Mouse (Mus musculus) macrophage (primary cell): ENCODE results near the gene Gm10037. TPM values are rescaled to one million over a fixed set of nuclear protein-coding genes. Genes with fewer than 3 reads are reported as not detected.
"Not testable (repeated sequence)": the region's sequence is repeated elsewhere in the genome, so short reads cannot be mapped to it uniquely, and the experiment has no call there.

ENCODE experiments used
- H3K27ac ChIP-seq: fragments of 350-480 bp; formaldehyde crosslinking; 2 replicates; pipeline ENCODE4 v1.9.0; 2021
- H3K36me3 ChIP-seq: fragments of 350-480 bp; formaldehyde crosslinking; 2 replicates; pipeline ENCODE4 v1.9.0; 2021; ENCODE audit errors: inconsistent target
- H3K4me3 ChIP-seq: fragments of 350-480 bp; formaldehyde crosslinking; 2 replicates; pipeline ENCODE4 v1.9.0; 2021; ENCODE audit errors: inconsistent target
- H3K79me2 ChIP-seq: fragments of 350-480 bp; formaldehyde crosslinking; 2 replicates; pipeline ENCODE4 v1.9.0; 2021; ENCODE audit errors: inconsistent target
- WGBS: methylation state at CpG from one replicate; pipeline ENCODE4 v1.1.7; 2026; ENCODE audit warnings: inconsistent platforms; ENCODE audit not compliant: missing documents; 5-methylcytosine and 5-hydroxymethylcytosine counted together
- polyA plus RNA-seq: library from polyadenylated mRNA; stranded (reverse); fragments of 250-400 nt; gene quantifications from 3 replicates; pipeline ENCODE4 v1.2.4, GENCODE M21; 2018; ENCODE audit warnings: inconsistent platforms

Gene Gm10037
- polyA plus RNA-seq, 1 experiment from 2014 or later: 0.42 TPM

DNA sequence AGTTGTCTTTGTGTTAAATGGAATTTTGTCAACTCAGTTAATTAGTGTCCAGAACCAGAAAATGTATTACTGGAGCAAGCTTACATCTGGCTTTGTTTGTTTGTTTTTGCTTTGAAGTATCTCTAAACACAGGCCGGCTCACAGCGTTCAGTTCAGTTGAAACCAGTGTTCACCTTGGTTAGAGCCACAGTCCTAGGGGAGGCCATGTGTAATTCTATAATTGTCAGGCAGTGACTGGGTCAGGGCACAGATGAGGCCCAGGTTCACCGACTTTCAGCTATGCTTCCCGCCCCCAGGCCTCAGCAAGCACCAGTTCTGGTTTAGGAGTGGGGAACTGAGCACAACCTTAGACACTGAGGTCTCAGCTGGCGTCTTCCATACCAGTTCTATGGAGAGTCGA, 22.2 kb downstream of the Gm10037 start:
- Histone ChIP-seq H3K79me2 (no peaks in the 10 kb centered on the region), H3K4me3 (no peak overlapping the region), H3K27ac (no peak overlapping the region), H3K36me3 (no peaks in the 10 kb centered on the region)
- WGBS: 89% methylated on average over 6 of the region's 6 CpGs

DNA sequence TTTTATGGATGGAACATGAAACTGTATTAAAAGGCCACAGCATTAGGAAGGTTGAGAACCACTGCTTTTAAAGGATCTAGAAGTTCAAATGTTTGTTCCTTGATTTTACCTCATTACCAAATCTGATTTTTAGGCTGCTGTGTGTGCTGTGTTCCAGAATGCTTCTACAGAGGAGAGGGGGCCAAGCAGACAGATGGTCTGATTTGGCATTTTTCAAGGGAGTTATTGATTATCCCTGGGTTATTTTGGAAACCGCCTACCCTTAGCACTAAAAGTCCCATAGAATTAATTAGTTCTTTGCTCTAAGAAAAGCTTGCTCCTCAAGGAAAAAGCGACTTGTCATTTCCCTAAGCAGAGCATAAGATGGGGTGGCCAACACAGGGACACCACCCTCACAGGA, 23.1 kb downstream of the Gm10037 start:
- WGBS: 84% methylated on average over 2 of the region's 2 CpGs
- Histone ChIP-seq H3K27ac (no peak overlapping the region), H3K79me2 (no peaks in the 10 kb centered on the region), H3K36me3 (no peaks in the 10 kb centered on the region), H3K4me3 (no peak overlapping the region)

DNA sequence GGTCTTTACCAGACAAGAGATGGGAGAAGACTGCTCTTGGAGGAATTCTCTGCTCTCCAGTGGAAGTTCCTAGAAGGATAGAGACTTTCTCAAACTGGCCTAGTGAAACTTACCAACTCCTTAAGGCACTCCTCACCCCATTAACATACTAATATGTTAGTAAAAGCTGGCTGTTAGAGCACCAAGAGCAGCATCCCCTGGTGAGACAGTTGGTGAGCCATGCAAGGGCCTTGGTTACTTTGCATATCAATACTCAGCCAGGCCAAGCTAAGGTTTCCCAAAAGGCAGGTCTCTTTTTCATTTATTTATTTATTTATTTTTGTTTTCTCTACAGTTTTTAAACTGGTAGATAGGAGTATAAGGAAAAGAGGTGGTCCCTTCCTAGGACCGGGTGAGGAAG, 26.4 kb downstream of the Gm10037 start:
- no peak overlapping the region for H3K27ac ChIP-seq
- no peak overlapping the region for H3K4me3 ChIP-seq
- WGBS: 25% methylated on average over 1 of the region's 1 CpGs
- no peaks in the 10 kb centered on the region for H3K79me2 ChIP-seq
- no peaks in the 10 kb centered on the region for H3K36me3 ChIP-seq

DNA sequence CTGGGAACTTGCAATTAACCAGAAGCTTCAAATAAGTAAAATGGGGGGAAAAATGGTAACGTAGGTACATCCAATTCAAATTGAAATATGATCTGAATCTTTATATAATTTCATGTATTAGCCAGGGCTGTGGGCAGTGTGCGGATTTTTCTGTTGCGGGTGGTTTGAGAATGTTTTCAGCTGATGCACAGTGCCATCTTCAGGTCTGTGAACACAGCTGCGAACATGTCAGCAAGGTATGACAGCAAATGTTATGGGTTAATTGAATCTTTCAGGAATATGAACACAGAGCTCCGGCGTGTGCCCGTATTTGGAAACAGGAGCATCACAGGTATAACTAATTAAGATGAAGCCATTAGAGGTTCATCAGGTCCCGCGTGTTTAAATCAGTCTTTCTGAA, 31.6 kb downstream of the Gm10037 start:
- H3K4me3 ChIP-seq: no peak overlapping the region
- H3K79me2 ChIP-seq: no peaks in the 10 kb centered on the region
- 91% methylated on average over 9 of the region's 9 CpGs for WGBS
- H3K27ac ChIP-seq: no peak overlapping the region
- no peaks in the 10 kb centered on the region for H3K36me3 ChIP-seq

DNA sequence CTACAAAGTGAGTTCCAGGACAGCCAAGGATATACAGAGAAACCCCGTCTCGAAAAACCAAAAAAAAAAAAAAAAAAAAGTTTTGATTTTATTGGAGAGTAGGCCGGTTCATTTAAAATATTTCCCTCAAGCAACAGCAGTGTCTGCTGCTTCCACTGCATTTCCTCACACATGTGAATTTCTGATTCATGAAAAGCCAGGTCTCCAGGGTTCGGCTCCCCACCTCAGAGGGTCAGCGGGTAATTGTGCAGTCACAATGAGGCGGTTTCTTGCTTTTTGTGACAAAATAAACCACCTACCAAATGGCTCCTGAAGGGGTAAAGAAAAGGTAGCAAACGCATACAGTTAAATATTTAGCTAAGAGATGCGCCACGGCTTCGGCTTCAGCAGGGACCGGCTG, 32.1 kb downstream of the Gm10037 start, which contains the start of gene BC048507:
BC048507 (plus strand) TSS at position 301 of the 400 bp plus-strand sequence.
- 89% methylated on average over 11 of the region's 11 CpGs for WGBS
- Histone ChIP-seq H3K4me3 (no peak within 1 kb of the TSS), H3K79me2 (no peaks in the 10 kb centered on the region), H3K27ac (no peak within 1 kb of the TSS), H3K36me3 (no peaks in the 10 kb centered on the region)

DNA sequence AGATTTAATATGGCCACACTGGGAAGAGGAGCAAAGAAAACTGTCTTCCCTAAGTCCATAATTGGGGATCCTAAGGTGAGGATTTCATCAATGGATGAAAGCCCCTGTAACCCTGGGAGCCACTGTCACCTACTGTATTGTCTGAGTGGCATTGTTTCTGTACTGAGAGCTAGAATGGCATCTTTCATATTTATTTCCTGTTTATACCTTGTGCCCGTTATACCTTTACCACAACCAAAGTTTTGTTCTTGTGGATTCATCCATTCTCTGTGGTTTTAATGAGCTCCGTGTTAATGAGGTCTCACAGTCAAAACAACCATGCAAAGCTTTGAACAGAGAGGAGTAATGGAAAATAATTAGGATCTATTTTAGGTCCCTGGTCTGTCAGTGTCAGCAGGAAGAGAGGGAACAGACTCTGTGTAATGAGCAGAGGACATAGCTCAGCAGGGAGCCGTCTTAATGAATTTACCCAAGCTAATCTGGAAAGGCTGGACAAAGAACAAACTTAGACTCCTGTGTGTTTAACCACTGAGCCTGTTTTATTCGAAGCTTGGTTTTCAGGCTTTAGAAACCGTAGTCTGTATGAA, 34.0 kb downstream of the Gm10037 start:
- H3K79me2 ChIP-seq: no peaks in the 10 kb centered on the region
- WGBS: 70% methylated on average over 5 of the region's 5 CpGs
- no peaks in the 10 kb centered on the region for H3K36me3 ChIP-seq
- H3K27ac ChIP-seq: no peak overlapping the region
- no peak overlapping the region for H3K4me3 ChIP-seq

DNA sequence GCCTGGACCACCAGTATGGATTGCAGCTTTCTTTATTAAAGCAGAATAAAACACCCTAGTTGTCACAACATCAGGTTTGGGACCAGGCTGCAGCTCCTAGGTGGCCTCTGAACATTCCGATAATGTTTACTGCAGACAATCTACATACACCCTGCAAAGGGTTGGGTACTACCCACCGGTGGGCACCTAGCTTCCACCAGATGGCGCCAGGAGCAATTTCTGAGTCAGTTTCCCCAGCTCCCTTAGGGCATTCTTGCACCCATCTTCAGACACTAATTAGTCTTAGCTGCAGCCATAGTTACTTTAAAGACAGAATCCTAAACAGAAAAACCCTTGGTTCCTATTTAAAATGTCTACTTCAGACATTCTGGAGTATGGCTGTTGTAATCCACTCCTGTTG, 37.0 kb downstream of the Gm10037 start:
- Histone ChIP-seq H3K27ac (no peak overlapping the region), H3K79me2 (no peaks in the 10 kb centered on the region), H3K36me3 (no peaks in the 10 kb centered on the region), H3K4me3 (no peak overlapping the region)
- WGBS: 44% methylated on average over 3 of the region's 3 CpGs

DNA sequence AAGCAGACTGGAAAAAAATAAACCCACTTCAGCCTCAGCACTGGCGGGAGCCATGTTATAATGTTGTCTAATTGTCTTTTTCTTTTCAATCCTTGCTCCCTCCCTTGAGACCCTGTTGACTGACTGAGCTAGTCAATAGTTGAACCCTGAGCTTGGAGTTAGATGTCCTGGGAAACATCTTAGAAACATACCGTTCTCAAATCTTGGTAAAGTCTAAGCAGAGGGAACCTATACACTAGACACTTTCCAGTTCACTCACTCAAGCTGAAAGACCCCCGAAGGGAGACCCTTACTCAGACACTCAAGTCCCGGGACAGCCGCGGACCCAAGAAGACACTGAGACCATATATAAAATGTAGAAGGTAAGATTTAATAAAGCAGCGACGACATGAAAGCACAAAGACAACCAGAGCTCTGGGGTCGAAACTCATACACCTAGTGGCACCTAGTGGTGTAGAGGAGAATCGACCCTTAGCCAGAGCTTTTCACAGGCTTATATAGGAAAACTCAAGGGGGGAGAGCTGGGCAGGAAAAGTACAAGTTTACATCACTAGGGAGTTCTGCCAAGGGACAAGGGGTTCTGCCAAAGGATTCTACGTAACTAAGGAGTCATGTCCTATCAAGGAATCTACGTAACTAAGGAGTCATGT, 45.3 kb downstream of the Gm10037 start:
- H3K79me2 ChIP-seq, H3K27ac ChIP-seq, H3K36me3 ChIP-seq, H3K4me3 ChIP-seq: not testable (repeated sequence)
- 36% methylated on average over 6 of the region's 12 CpGs for WGBS

DNA sequence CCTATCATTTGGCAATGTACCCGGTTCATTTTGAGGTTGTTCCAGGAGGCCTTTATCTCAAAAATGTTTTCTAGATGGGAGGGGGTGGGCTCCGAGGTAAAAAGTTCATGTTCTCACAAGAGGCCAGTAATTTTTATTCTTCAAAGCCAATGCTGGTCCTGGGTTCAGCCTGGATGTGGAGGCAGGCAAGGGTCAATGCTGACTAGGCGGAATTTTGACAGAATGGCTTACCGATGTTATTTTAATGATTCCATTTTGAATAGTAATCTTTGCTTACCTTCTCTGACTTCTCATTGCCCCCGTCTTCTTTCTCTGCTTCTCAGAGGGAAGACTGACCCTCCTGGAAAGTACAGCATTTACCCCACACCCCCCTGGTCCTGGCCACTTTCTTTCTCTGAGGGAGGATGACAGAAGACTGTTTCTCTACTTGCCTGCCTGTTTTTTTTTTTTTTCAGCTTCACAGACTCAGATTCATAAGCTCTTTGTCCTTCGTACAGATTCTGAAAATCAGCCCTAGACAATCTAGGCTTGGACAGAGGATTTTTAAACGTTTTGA, 45.9 kb downstream of the Gm10037 start:
- WGBS: 71% methylated on average over 6 of the region's 7 CpGs
- H3K79me2 ChIP-seq: no peaks in the 10 kb centered on the region
- no peak overlapping the region for H3K4me3 ChIP-seq
- no peak overlapping the region for H3K27ac ChIP-seq
- H3K36me3 ChIP-seq: no peaks in the 10 kb centered on the region

DNA sequence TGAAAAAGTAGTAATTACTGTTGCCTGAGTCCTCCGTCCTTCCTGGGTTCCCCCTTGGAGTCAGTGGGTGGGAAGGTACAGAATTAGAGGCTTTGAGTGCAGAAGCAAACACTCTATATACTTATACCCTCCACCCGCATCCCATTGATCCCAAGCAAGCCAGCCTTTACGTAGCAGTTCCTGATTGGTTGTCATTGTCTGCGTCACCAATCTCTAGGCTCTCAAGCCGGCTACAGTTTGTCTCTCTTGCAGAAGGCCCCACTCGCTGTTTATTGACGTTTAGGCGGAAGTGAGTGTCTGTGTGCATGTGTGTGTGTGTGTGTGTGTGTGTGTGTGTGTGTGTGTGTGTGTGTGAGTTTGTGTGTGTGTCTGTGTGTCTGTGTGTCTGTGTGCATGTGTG, 53.1 kb downstream of the Gm10037 start:
- Histone ChIP-seq H3K27ac (no peak overlapping the region), H3K36me3 (no peaks in the 10 kb centered on the region), H3K4me3 (no peak overlapping the region), H3K79me2 (no peaks in the 10 kb centered on the region)
- 84% methylated on average over 8 of the region's 8 CpGs for WGBS

Other genes with a start within 250 kb of the Gm10037 start
- gene Zfp729b, start 221.4 kb upstream of the Gm10037 start, polyA plus RNA-seq: 9.1 to 16.7 TPM (median 9.3 TPM) in 3 replicates
- gene Gm49345, start 193.3 kb upstream of the Gm10037 start, polyA plus RNA-seq: not detected in 3 replicates
- 5.2 to 8.7 TPM (median 6.5 TPM) in 3 replicates for gene Zfp729a, start 193.3 kb upstream of the Gm10037 start, polyA plus RNA-seq
- gene Zfp738, start 144.0 kb upstream of the Gm10037 start, polyA plus RNA-seq: 4.4 to 8.6 TPM (median 6.8 TPM) in 3 replicates
- 11.0 to 17.4 TPM (median 11.8 TPM) in 3 replicates for gene Zfp65, start 101.9 kb upstream of the Gm10037 start, polyA plus RNA-seq
- 2.2 to 4.9 TPM (median 4.3 TPM) in 3 replicates for gene Zfp85, start 75.9 kb upstream of the Gm10037 start, polyA plus RNA-seq
- gene Zfp493, start 51.4 kb upstream of the Gm10037 start, polyA plus RNA-seq: 2.4 to 3.7 TPM (median 2.5 TPM) in 3 replicates
- gene Zfp273, start 17.4 kb upstream of the Gm10037 start, polyA plus RNA-seq: 2.5 to 7.5 TPM (median 4.1 TPM) in 3 replicates
- gene BC048507, start 32.2 kb downstream of the Gm10037 start, polyA plus RNA-seq: not detected in 3 replicates